Mouse (Mus musculus): ENCODE results near the gene Mcur1.

DNA sequence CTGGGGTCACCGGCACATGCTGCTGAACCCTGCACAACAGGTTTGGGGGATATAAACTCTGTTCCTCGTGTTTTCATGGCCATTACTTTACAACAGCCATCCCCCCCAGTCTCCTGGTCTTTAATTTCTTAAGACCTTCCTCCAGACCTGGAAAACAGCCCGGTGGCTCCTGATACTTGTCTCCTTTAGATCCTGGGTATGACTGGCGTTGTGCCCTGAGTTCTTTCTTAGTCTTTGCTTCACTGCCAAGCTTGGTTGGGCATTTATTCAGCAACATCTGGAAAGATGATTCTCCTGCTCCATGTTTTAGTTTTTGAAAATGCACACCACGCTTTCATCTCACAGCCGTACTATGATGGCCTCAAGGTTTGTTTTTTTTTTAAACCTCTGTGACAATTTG is 40.7 kb downstream of the Mcur1 start:
- no peak for TF ChIP-seq CTCF (IDR thresholded peaks at IDR 0.05)
- no peak for TF ChIP-seq EP300 (IDR thresholded peaks at IDR 0.05; ENCODE audit: insufficient read depth, low read depth, low read length)
- TF ChIP-seq POLR2A (IDR thresholded peaks at IDR 0.05; ENCODE audit: insufficient read depth, low read depth, low read length): no peak

All from heart, adult 2 months (tissue).